Mouse (Mus musculus) ES-E14 (cell line): ENCODE data around the gene Psmg4. TPM values are rescaled to one million over a fixed set of nuclear protein-coding genes. Genes with fewer than 3 reads are reported as not detected.

ENCODE experiments used
- DNase-seq: peaks from one replicate; pipeline ENCODE4 v3.0.0-alpha.2; 2013; ENCODE audit warnings: low read depth, low spot score
- H3K27ac ChIP-seq: 2 replicates; pipeline ENCODE4 v1.5.1; 2012; ENCODE audit warnings: low read depth, mild to moderate bottlenecking, low read length, moderate library complexity, mixed read lengths; ENCODE audit not compliant: poor library complexity, insufficient read depth, severe bottlenecking
- H3K36me3 ChIP-seq: 2 replicates; pipeline ENCODE4 v1.6.1; 2012; ENCODE audit warnings: mild to moderate bottlenecking, low read length, moderate library complexity, mixed read lengths; ENCODE audit not compliant: control insufficient read depth, poor library complexity, insufficient read depth, severe bottlenecking
- H3K4me1 ChIP-seq, 2 experiments: fragments of 150-350 bp in 1 of 2; sonication (generic) in 1 of 2; 2 replicates each; pipeline ENCODE4 v1.6.1; 2012; ENCODE audit warnings: low read length in 2 of 2, mild to moderate bottlenecking in 1 of 2, mixed read lengths in 1 of 2; ENCODE audit not compliant: control insufficient read depth in 2 of 2, insufficient read depth in 2 of 2, poor library complexity in 1 of 2
- H3K4me3 ChIP-seq, 2 experiments: fragments of 150-350 bp in 1 of 2; sonication (generic) in 1 of 2; 2 replicates each; pipeline ENCODE4 v1.5.1; 2012; ENCODE audit warnings: low read length in 2 of 2, low read depth in 1 of 2, mild to moderate bottlenecking in 1 of 2, mixed read lengths in 1 of 2; ENCODE audit not compliant: insufficient read depth in 1 of 2, poor library complexity in 1 of 2, severe bottlenecking in 1 of 2
- H3K9ac ChIP-seq: 2 replicates; pipeline ENCODE4 v1.6.1; 2012; ENCODE audit warnings: low read depth, mild to moderate bottlenecking, low read length, mixed read lengths; ENCODE audit not compliant: poor library complexity, insufficient read depth, severe bottlenecking
- H3K9me3 ChIP-seq: fragments of 150-350 bp; sonication (generic); 2 replicates; pipeline ENCODE4 v1.6.1; 2012; ENCODE audit warnings: low read depth, mild to moderate bottlenecking, low read length; ENCODE audit not compliant: control insufficient read depth, insufficient read depth
- CHD2 ChIP-seq: IDR thresholded peaks from 2 replicates; pipeline ENCODE4 v1.6.1; 2014; ENCODE audit warnings: mild to moderate bottlenecking, low read depth, low read length, inconsistent platforms
- HCFC1 ChIP-seq: IDR thresholded peaks from 2 replicates; pipeline ENCODE4 v1.6.1; 2012; ENCODE audit warnings: low read length, inconsistent platforms, borderline replicate concordance; ENCODE audit not compliant: insufficient read depth
- MAFK ChIP-seq: IDR thresholded peaks from 2 replicates; pipeline ENCODE4 v1.6.1; 2014; ENCODE audit warnings: mild to moderate bottlenecking, low read depth, low read length, inconsistent platforms; ENCODE audit not compliant: insufficient read depth
- ZC3H11A ChIP-seq: IDR thresholded peaks from 2 replicates; pipeline ENCODE4 v1.6.1; 2012; ENCODE audit warnings: low read depth, mild to moderate bottlenecking, inconsistent platforms, low read length, borderline replicate concordance
- ZNF384 ChIP-seq: IDR thresholded peaks from 2 replicates; pipeline ENCODE4 v1.6.1; 2012; ENCODE audit warnings: low read depth, low read length, inconsistent platforms
- in situ Hi-C, 2 experiments: fragments of 600-800 bp; cut with MboI; formaldehyde crosslinking; loops; one replicate each; pipeline ENCODE4 v1.15.1; 2025; ENCODE audit warnings: low sequenced_read_pairs in 2 of 2, inconsistent platforms in 1 of 2; ENCODE audit not compliant: unreplicated experiment in 2 of 2
- total RNA-seq: library from RNA; depleted of rRNA; stranded (reverse); fragments of 300-350 nt; gene quantifications from 2 replicates; pipeline ENCODE4 v1.2.3, GENCODE M21; 2012

Gene Psmg4
- total RNA-seq, 1 experiment: 80.1 TPM

DNA sequence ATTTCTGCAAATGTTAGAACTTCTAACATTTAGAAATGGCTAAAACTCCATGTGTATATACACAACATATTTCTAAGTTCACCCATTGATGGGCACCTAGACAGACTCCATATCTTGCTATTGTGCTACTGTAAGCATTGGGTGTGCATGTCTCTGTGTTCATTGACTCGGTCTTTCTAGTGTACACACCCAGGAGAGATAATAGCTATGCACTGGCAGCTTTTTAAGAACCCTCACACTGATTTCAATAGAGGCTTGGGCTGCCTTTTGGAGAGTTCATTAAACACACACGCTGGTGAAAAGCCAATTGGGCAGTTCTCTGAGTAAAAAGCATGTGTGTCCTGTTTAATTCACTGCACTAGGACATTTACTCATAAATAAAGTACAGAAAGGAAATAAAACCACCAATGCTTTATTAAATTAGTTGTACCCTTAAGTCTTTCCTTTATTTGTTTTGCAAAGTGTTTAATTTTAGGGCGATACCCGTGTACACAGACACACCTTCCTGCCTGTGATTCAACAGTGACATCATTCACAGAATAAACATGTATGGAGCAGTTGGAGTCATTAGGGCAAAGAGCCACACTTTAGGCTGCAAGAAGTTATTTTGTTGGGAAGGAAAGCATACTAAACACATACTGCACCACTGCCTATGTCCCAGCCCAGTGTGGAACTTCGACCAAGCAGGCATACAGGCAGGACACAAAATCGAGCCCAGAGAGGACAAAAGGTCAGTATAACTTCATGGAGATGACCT, 45.1 kb downstream of the Psmg4 start:
- in situ Hi-C loops: no loop called here
- no peaks in the 10 kb centered on the region for H3K36me3 ChIP-seq
- H3K4me3 ChIP-seq: no peak overlapping the region
- TF ChIP-seq CHD2: no peak
- no peak for TF ChIP-seq ZNF384
- no peak for TF ChIP-seq HCFC1
- TF ChIP-seq MAFK: no peak
- no peak for TF ChIP-seq ZC3H11A
- no peaks in the 10 kb centered on the region for H3K4me1 ChIP-seq
- no peak for DNase-seq
- no peak overlapping the region for H3K27ac ChIP-seq
- no peak overlapping the region for H3K9ac ChIP-seq
- no peaks in the 10 kb centered on the region for H3K9me3 ChIP-seq

DNA sequence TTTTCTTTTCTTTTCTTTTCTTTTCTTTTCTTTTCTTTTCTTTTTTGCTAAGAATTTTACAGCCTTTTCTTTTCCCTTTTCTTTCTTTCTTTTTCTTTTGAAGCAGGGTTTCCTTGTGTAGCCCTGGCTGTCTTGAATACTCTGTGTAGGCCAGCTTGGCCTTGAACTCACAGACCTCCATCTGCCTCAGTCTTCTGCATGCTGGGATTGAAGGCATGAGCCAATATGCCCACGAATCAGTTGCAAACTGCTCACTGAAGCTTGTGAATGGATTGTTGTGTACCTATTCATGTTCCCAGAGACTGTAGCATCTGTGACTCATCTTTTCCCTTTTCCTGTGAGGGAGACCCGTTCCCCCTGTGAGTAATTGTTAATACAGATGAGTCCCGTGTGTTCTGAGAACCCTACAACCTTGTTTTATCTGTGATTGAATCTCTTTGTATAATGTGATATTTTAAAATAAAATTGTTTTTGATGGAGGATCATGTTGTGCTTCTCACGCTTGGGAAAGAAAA, 48.6 kb downstream of the Psmg4 start:
- DNase-seq: no peak
- Histone ChIP-seq H3K27ac (no peak overlapping the region), H3K4me3 (no peak overlapping the region), H3K4me1 (no peaks in the 10 kb centered on the region), H3K9me3 (no peaks in the 10 kb centered on the region), H3K9ac (no peak overlapping the region), H3K36me3 (no peaks in the 10 kb centered on the region)
- in situ Hi-C loops: no loop called here
- TF ChIP-seq MAFK: no peak
- TF ChIP-seq CHD2: no peak
- no peak for TF ChIP-seq ZC3H11A
- no peak for TF ChIP-seq ZNF384
- TF ChIP-seq HCFC1: no peak

DNA sequence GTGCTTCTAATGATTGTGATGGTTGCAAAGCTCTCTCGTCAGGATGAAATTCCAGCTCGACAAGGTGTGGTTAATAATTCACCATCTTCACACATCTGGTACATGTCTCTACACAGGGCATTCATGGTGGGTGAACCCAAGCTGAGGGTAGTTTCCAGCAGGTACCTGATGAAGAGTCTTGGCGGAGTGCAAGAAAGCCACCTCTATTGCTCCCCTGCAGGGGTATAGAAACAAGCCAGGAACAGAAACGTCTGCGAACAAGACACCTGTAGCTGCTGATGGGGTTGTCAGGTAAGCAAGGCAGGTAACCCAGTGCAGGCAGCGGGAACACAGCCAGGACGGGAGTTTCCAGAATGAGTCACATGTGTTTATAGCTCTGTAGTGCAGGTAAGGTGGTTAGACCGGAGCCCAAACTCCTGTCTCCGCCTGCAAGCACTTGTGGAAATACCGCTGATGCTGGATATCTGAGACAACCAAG, 50.0 kb downstream of the Psmg4 start:
- no peaks in the 10 kb centered on the region for H3K4me1 ChIP-seq
- in situ Hi-C loops: no loop called here
- DNase-seq: no peak
- H3K4me3 ChIP-seq: no peak overlapping the region
- H3K9me3 ChIP-seq: no peaks in the 10 kb centered on the region
- TF ChIP-seq ZNF384 (no peak), ZC3H11A (no peak), MAFK (no peak), CHD2 (no peak), HCFC1 (no peak)
- no peak overlapping the region for H3K9ac ChIP-seq
- H3K27ac ChIP-seq: no peak overlapping the region
- no peaks in the 10 kb centered on the region for H3K36me3 ChIP-seq

DNA sequence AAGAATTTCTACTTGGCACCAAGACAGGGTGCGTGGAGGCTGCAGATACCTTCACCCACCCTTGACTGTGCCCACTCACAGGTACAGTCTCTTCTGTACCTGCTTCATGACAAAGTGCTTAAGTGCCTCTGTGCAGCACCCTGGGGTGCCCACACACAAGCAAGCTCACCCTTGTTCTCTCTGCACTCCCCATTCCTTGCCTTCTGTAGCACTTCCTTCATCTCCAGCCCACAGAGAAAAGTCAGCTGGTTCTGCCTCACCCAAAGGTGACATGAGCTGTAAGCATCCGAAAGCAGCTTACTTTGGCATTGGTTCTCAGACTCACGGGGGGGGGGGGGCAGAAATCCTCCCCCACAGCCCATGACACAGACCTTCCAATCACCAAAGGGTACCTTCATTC, 52.1 kb downstream of the Psmg4 start:
- no peak for DNase-seq
- in situ Hi-C loops: no loop called here
- TF ChIP-seq ZNF384: no peak
- no peak for TF ChIP-seq MAFK
- TF ChIP-seq ZC3H11A: no peak
- no peak for TF ChIP-seq HCFC1
- no peak for TF ChIP-seq CHD2
- H3K36me3 ChIP-seq: no peaks in the 10 kb centered on the region
- H3K27ac ChIP-seq: no peak overlapping the region
- no peak overlapping the region for H3K9ac ChIP-seq
- no peaks in the 10 kb centered on the region for H3K9me3 ChIP-seq
- no peaks in the 10 kb centered on the region for H3K4me1 ChIP-seq
- no peak overlapping the region for H3K4me3 ChIP-seq

DNA sequence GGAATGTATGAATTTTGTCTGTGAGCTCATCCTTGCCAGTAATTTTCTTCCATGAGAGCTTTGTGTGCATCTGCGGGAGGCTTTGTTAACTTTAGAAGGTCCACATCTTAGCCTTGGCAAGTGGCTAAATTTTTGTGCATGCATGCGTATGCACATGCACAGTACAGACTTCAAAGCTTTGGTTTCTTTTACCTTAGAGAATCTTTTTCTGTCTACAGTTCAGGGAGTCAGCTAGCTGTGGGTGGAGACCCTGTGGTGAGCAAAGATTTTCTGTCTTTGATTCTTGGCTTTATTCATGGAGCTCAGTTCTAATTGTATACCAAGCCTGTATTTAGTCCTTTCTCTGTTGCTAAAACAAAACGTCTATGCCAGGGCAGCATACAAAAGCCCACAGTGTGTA, 56.0 kb downstream of the Psmg4 start:
- no peaks in the 10 kb centered on the region for H3K36me3 ChIP-seq
- H3K9ac ChIP-seq: no peak overlapping the region
- H3K4me1 ChIP-seq: no peaks in the 10 kb centered on the region
- H3K9me3 ChIP-seq: no peaks in the 10 kb centered on the region
- in situ Hi-C loops: no loop called here
- no peak overlapping the region for H3K4me3 ChIP-seq
- TF ChIP-seq HCFC1 (no peak), MAFK (no peak), CHD2 (no peak), ZC3H11A (no peak), ZNF384 (no peak)
- H3K27ac ChIP-seq: no peak overlapping the region
- DNase-seq: no peak
